Mouse (Mus musculus): ENCODE measurements around the gene Grin2d.

DNA sequence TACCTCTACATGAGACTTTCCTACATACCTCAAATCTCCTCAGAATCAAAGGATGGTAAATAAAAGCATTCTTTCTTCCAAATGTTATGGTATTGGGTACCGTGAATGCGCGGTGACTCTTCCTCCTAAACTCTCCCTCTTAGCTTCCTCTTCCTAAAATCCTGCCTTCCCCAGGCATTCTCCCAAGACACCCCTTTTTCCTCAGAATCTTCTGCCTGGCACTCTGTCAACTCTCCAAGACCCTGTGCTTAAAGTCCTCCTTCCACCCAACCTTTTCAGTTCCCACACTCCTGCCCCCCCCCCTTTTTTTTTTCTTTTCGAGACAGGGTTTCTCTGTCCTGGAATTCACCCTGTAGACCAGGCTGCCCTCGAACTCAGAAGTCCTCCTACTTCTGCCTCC, 63.3 kb downstream of the Grin2d start:
- TF ChIP-seq CTCF (IDR thresholded peaks at IDR 0.05; ENCODE audit: control insufficient read depth, insufficient read depth, low read length), result no peak
- no peak for TF ChIP-seq POLR2A (IDR thresholded peaks at IDR 0.05; ENCODE audit: borderline replicate concordance, control insufficient read depth, low read depth, low read length)
